Mouse (Mus musculus) NIH3T3 (cell line): ENCODE data around the gene Shisa5.

Experiments
- DNase-seq: peaks from one replicate; pipeline ENCODE4 v3.0.0-alpha.2; 2012; ENCODE audit warnings: low read depth

The Shisa5 gene

GRCm38 (mm10) chr9:109038086-109038895, at the start of gene Shisa5:
Gene Shisa5, plus strand, starts transcription at chr9:109038565.
- peak; percentile 86 for DNase-seq

GRCm38 (mm10) chr9:108989802-108990461, 48.4 kb upstream of the Shisa5 start:
- peak; percentile 30 for DNase-seq

- DNase-seq = no peak
Measured at GRCm38 (mm10) chr9:108990462-108990820, 47.9 kb upstream of the Shisa5 start.

- DNase-seq = peak; percentile 96
Measured at GRCm38 (mm10) chr9:108991428-108992084, 46.8 kb upstream of the Shisa5 start, which contains the start of gene Pfkfb4. Gene Pfkfb4, plus strand, starts transcription at chr9:108991778.

- no peak for DNase-seq
Measured at GRCm38 (mm10) chr9:108992085-108992469, 46.3 kb upstream of the Shisa5 start.

GRCm38 (mm10) chr9:108992620-108993361, 45.6 kb upstream of the Shisa5 start:
- DNase-seq = no peak

- no peak for DNase-seq
Measured at GRCm38 (mm10) chr9:108996411-108996810, 42.0 kb upstream of the Shisa5 start.

- DNase-seq = no peak
Measured at GRCm38 (mm10) chr9:108998287-108999166, 39.8 kb upstream of the Shisa5 start.

- no peak for DNase-seq
Measured at GRCm38 (mm10) chr9:108999167-108999526, 39.2 kb upstream of the Shisa5 start.

- peak; percentile 85 for DNase-seq
Measured at GRCm38 (mm10) chr9:109000726-109001125, 37.6 kb upstream of the Shisa5 start.

- DNase-seq = peak; percentile 77
Measured at GRCm38 (mm10) chr9:109003201-109003600, 35.2 kb upstream of the Shisa5 start.

- no peak for DNase-seq
Measured at GRCm38 (mm10) chr9:109007025-109007780, 31.2 kb upstream of the Shisa5 start.

GRCm38 (mm10) chr9:109008081-109008480, 30.3 kb upstream of the Shisa5 start:
- DNase-seq = no peak

GRCm38 (mm10) chr9:109008994-109009635, 29.2 kb upstream of the Shisa5 start:
- peak; percentile 38 for DNase-seq

GRCm38 (mm10) chr9:109009636-109010315, 28.6 kb upstream of the Shisa5 start:
- DNase-seq = no peak

GRCm38 (mm10) chr9:109010316-109010690, 28.1 kb upstream of the Shisa5 start:
- no peak for DNase-seq

- no peak for DNase-seq
Measured at GRCm38 (mm10) chr9:109015397-109015796, 23.0 kb upstream of the Shisa5 start.

- no peak for DNase-seq
Measured at GRCm38 (mm10) chr9:109016973-109017604, 21.3 kb upstream of the Shisa5 start.

- DNase-seq = no peak
Measured at GRCm38 (mm10) chr9:109021428-109021827, 16.9 kb upstream of the Shisa5 start.
